Mouse (Mus musculus): ENCODE results near the gene Ccdc14. TPM values are rescaled to one million over a fixed set of nuclear protein-coding genes. Genes with fewer than 3 reads are reported as not detected.

Ccdc14 gene
- polyA plus RNA-seq, 1 experiment from 2014 or later: 8.5 TPM

Other genes with a start within 250 kb of the Ccdc14 start
- 20.9 and 22.1 TPM in 2 replicates for gene Kalrn, start 117.1 kb upstream of the Ccdc14 start, polyA plus RNA-seq (2014; fragmentation: Nextera tagmentation; extraction: Ambion mirVana)
- not detected in 2 replicates for gene Ropn1, start 40.7 kb upstream of the Ccdc14 start, polyA plus RNA-seq (2014; fragmentation: Nextera tagmentation; extraction: Ambion mirVana)
- 262 and 303 TPM in 2 replicates for gene Mylk, start 54.6 kb downstream of the Ccdc14 start, polyA plus RNA-seq (2014; fragmentation: Nextera tagmentation; extraction: Ambion mirVana)